Mouse (Mus musculus): ENCODE data around the gene Rgs6.

Gene Rgs6

DNA sequence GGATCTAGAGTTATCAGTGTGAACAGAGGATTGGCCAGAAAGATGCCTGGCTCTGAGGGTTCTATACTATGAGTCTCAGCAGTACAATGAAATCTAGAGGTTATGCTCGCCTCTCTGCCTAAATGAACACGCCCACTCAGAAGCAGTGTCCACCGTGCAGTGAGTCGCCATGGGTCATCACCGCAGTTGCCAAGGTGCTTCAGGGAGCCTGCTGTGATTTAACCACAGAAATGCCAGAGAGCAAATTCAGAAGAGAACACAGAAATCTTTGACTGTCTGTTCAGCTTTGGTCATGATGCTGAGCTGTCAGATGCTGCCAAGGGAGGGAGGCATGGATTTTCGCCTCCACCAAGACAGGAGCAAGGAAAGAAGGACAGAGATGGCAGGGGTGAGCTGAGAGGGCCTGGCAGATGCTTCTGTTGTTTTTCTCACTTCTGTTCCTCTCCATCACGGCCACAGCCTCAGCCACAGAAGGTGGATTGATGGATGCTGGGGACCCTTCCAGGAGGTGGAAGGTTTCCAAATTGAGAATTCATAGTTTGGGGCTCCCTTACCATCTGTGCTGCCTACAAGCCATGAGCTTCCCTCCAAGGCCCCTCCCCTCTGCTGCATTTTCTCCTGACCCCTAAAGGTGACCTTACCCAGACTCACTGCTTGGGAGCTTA is 445.2 kb downstream of the Rgs6 start:
- in situ Hi-C loops (cut with MboI, MseI): no loop called here

DNA sequence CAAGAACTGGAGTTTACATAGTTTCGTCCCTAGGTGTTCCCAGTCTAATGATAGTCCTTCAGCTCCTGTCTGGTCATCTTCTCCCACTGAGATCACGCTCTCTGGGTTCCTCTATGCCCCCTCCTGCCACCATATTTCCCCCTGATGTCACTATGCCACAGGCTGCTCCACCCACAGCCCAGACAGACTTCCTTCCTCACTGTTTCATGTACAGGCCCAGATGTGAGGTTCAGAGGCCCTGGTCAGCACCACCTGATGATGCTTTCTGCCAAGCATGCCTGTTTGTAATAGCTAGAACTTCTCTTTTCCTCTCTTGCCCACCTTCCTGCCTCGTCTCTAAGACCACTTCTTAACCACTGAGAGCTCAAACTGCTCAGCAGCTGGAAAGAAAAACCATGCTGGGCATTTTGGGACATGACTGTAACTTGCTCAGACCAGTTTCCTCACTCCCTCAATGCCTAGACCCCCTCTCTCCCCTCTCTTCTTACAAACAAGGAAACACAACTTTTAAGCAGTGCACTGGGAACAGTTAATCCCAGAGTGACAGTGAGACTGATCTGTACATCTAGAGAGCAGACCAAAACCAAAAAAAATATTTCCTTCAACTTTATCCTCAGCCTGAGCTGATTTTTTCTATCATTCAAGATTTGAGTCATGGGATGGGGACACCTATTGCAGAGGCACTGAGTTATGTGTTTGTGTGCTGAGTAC is 446.9 kb downstream of the Rgs6 start:
- in situ Hi-C loops (cut with MboI, MseI): no loop called here

DNA sequence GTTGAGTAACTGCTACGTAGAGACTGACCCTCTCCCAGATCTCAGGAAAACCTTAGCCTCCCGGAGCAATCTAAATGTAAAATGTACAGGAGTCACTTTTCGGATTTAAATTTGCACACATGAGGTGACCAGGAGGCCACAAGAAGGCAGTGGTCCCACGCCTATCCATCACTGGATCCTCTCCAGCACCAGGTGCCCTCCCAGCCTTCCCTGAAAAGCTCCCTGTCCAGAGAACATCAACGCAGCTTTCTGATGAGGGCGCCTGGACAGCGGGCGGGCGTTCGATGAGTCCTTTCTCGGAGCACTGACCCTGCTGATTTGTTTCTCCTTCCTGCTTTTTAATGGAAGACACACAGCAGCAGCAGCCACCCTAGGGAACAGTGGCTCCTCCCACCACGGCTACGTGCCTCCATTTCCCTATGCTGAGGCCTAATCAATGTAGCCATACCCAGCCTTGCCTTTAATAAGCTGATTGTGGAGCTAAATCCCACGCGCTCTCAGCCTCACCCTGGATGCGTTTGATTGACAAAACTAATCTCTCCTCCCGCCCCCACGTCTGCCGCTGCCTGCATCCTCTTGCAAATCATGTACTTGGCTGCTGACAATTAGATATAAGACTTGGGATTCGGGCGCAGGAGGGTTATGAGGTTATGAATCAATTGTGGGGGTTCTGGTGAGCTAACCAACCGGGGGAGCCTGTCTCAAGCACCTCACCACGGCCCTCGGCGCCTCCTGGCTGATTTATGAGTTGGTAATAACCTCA is 449.9 kb downstream of the Rgs6 start:
- in situ Hi-C loops (cut with MboI, MseI): no loop called here

DNA sequence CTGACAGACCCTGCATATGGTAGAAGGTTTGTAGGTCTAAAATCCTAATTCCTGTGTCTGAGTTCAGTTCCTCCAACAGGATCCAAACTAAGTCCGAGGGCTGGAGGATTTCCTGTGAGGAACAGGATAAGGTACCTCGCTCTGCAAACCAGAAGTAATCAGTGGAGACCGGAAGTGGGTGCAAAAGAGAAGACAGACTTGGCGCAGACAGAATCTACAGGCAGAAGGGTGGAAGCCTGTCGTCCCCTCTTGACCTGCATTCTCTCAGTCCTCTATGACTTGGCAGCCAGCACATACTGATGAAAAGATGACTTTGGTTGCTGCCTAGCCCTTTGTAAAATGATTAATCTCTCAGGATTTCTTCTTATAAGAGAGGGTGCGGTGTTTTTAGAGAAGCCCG is 450.7 kb downstream of the Rgs6 start:
- in situ Hi-C loops (cut with MboI, MseI): no loop called here

DNA sequence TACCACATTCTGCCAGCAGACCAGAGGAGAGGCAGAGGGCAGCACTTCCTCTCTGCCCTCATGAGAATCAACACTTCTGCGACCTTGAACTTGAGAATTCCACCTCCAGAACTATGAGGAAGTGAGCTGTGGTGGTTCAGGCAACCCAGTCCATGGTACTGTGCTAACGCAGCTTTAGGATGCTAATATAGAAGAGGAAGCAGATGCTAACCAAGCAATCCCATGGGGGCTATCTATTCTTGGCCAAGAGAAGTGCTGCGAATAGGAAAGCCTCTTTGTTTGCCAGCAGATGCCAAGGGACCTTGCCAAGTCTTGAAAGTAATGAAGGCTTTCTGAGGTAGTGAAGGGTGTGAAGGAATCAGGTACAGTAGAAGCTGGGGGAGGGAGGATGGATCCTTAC is 451.8 kb downstream of the Rgs6 start:
- in situ Hi-C loops (cut with MboI, MseI): no loop called here

DNA sequence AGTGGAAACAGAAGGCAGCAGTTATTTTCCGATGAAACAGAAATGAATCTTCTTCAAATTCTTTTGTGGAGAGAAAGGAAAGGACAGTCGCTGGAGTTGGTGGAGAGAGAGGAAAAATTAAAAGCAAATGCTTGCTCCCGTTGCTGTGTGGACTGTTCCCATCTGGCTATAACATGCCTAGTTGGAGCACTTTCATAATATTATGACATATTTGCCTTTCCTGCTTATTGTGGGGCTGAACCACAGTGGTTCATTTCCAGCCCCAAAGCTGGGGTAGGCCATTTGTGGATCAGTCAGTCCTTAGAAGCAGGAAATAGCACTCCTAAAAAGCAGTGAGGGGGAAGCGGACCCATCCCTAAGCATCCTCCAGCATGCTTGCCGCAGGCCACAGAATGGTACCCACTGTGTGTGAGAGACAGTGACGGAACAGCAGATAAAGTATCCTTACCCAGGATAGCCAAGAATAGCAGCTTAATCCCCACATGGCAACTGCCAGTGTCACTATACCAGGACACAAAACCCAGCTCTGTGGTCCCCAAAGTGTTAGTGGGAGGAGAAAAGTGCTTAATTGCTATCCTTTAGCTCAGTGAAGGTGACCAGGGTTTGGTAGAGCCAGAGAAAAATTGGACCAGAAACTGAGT is 456.0 kb downstream of the Rgs6 start:
- in situ Hi-C loops (cut with MboI, MseI): no loop called here

DNA sequence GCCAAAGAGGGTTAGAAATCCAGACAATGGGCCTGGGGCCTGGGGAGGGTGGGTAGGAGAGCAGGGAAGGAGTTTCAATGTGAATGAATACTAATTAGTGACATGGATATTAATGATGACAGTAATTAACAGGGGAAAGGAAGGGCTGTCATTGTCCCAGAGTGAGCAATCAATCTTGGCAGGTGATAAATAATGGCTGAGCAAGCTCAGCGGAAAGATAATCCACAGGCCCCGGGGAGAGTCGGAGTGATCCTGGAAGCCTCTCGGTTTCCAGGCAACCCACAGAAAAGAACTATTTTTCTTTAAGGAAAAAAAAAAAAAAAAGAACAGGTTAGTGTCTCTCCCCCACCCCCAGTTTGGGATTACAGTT is 456.5 kb downstream of the Rgs6 start:
- in situ Hi-C loops (cut with MboI, MseI): no loop called here

DNA sequence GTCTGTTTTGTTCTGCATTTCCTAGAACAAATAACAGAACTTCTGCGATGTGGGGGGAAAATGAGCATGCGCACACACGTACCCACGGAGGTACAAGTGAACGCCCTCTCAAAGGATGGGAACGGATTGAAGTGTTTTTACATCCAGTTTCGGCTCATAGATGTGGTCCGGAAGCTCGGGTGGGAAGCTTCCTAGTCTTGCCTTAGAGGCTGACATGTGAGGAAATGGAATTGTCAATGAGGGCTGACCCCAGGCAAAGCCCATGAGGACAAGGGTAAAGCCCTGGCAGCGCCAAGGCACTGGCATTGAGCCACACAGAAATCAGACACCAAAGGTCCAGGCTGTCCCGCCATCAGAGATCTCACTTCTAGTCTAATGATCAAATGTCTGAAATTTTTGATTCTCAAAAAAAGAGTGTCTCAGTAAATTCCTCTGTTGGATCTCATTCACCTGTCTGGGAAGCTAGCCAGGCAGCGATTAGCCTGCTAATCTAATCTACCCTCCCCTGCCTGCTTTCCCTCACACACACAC is 457.0 kb downstream of the Rgs6 start:
- in situ Hi-C loops (cut with MboI, MseI): no loop called here

DNA sequence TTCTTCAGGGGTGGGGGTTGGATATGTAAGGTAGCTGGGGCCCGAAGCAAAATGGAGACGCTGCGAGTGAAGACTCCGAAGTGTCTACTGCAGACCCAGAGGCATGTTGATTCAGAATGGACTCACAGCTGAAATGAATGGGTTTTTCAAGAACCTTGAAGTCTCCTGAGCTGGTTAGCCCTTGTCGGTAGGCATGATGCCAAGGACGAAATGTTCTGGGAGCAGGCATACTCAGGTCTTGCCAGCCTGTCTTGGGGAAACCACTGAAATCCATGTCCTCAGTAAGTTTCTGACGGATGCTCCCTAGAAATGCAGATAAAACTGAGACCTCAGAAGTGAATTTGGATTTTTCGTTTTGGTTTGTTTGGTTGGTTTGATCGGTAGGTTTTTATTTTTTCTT is 458.6 kb downstream of the Rgs6 start:
- in situ Hi-C loops (cut with MboI, MseI): no loop called here

DNA sequence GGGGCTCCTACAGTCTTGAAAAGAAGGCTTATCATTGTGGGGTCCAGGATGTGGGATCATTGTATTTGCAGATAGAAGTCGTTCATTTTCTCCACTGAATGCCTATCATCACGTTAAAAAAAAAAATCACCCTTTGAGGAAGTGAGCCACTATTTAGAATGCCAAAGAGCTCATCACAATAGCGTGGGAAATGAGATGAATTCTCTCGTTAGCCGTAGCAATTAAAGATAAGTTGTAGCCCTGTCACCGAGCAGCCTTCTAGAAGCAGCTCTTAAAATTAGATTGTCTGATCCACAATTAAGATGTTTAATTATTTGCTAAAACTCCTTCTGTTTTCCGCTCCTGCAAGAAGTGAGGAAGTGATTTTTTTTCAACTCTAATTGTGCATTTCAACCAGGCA is 459.6 kb downstream of the Rgs6 start:
- in situ Hi-C loops (cut with MboI, MseI): no loop called here

DNA sequence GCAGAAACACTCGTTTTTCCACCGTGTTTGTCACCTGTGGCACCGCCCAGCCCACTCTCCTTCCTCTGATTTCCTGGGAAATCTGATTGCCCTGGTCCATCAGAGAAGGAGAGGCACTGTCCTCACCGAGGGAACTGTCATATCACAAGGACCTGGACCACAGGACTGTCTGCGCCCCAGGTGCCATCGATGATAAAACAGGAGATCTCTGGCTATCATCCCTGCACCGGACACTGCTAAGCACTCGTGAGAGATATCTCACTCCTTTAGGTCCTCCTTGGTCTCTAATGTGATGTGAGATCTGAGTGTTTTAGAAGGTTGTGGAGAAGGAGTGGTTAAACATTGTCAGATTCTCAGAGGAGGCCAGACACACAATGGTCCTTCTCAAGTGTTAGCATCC is 462.4 kb downstream of the Rgs6 start:
- in situ Hi-C loops (cut with MboI, MseI): no loop called here

DNA sequence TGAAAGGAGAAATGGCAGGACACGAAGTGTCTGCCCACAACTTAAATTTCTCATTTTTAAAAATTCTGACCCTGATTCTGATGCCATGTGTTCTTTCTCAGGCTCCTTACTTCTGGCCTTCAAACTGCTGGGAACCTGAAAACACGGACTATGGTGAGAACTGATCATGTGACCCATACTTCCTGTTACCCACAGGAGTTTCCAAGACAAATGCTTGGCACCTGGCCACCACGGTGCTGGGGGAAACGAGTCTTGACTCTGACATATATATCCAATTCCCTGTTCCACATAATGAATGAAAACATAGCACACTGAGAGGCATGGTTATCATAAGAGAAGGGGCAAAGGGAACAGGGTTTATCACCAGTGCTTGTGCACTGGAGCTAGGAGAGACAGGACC is 464.3 kb downstream of the Rgs6 start:
- in situ Hi-C loops (cut with MboI, MseI): no loop called here

DNA sequence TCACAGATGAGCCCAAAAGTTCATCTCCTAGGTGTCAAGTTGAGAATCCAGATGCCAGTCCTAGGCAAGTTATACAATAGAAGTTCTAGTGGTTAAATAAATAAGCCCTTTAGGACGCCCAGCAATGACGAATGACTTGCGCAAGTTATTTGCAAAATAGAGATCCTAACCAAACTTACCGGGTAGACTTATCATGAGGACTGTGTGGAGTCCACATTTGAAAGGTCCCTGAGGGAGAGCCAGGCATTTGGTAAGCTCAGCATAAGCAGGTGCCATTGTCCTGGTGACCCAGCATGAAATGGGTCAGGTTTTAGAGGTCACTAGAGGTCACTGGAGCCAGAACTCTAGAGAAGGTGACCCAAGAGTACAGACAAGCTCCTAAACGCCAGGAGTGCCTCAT is 467.6 kb downstream of the Rgs6 start:
- in situ Hi-C loops (cut with MboI, MseI): no loop called here

DNA sequence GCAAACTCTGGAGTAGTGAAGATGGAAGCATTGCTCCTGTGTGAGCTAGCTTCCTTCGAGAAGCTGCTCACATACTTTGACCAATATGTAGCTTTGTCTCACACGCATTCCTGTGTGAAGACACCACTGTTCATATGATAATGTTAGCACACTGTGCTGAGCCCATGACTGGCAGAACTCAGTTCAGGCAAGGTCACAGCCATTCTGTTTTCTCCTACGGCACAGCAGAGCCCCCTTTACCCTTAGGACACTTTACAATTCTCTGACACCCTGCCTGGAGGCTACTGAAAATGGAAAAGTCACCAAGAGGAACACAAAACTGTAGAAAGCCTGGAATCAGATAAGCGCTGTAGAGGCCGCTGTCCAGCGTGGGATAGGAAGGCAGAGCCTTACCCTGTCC is 478.3 kb downstream of the Rgs6 start:
- in situ Hi-C loops (cut with MboI, MseI): no loop called here

DNA sequence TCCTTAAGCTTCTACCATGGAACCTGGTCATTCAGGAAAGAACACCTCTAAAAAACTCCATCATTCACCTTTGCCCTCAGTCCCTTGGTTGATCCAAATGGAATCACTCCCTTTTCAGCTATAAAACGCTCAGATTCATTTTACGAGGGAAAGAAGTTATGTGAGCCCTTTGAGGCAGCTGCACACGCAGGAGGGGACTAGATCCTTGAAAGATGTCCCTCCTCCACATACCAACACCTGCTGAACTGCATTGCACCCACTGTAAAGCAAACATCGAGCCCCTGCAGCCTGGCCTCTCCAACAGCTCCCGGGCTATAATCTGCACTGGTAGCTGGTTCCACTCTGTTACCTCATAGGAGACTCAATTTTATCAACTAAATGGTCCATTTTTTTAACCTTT is 482.8 kb downstream of the Rgs6 start:
- in situ Hi-C loops (cut with MboI, MseI): no loop called here

DNA sequence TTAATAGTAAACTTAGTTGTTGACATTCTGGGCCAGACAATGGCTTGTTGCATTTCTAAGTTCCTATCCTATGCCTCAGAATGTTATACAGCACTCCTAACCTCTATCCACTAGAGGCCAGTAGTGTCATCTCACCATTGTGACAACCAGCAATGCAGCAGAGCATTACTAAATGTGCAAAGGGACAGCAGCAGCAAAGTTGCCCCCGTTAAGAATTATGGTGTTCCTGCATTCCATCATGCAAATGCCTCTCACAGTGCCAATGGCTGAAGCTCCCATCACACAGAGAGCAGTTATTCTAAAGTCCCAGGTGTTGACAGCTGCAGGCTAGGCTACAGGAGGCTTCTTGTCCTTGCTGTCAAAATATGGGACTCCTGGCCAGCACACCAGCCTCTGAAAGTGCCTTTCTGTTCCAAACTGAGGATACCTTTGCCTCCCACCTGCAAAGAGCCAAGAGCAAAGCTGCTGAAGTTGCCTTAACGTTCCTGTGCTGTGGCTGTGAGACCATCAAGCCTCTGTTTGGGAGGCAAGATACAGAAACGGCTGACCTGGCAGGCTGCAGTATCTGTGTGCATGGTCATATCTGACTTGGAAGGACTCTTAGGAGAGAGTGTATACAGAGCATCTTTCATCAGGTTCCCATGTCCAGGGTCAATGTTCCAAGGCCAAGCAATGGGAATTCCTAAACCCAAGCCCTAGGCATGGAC is 484.2 kb downstream of the Rgs6 start:
- in situ Hi-C loops (cut with MboI, MseI): no loop called here

DNA sequence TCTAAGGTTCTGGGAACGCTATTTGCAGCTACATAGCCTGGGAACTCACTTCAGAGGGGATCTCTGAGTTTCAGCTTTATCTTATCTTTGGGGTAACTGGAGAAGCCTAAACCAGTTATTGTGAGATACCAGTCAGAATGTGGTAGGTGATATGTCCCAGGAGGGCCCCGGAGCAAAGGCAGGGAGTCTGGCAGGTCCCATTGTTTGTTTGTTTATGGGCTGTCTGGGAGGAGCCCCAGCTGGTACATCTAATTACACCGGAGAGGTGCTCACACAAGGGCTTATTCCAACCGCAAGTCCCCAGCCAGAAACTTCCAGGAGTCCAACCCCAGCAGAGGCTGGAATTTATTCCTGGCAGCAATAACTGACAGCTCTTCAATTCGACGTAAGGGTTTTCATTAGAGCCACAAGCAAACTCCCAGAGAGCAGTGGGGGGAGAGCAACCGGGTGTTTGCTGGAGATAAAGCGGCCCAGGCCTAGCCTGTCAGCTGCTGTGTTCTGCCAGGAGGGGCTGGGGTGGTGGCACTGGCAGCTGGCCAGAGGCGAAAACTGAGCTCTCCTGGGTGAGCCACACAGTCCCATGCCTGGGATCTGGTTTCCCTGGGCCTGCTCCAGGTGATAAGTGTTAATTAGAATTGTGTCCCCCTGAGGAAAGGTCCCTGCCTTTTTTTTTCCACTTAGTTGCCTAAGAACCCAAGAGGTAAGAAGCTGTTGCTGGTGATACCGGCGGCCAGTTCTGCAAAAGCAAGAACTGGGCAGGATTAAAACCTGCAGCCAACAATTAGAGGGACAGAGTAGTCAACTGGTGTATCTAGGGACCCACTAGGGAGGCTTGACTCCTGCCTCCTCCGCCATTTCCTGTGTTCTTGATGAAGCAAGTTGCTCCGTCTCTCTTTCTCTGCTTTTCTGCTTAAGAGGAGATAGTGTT is 485.1 kb downstream of the Rgs6 start:
- in situ Hi-C loops (cut with MboI, MseI): no loop called here

DNA sequence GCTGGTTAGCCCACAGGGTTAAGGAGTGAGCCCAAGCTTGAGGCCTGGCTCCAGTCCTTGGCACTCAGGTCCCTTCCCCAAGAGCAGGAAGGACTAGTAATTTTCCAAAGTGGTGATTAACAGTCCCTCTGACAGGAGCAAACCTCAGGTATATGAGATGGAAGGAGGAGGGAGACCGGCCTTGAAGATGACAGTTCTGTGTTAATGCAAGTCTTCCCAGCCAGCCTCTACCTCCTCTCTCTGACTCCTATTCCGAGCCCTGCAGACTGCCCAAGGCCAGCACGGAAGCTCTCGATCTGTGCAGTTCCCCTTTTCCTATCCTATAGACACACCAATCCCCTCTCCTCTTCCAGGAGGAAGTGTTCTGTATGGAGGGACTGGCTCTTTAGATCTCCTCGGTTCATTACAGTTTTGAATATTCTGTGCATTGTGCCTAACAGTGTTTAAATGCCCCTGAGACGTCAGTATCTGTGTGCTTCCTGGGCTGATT is 485.8 kb downstream of the Rgs6 start:
- in situ Hi-C loops (cut with MboI, MseI): no loop called here

DNA sequence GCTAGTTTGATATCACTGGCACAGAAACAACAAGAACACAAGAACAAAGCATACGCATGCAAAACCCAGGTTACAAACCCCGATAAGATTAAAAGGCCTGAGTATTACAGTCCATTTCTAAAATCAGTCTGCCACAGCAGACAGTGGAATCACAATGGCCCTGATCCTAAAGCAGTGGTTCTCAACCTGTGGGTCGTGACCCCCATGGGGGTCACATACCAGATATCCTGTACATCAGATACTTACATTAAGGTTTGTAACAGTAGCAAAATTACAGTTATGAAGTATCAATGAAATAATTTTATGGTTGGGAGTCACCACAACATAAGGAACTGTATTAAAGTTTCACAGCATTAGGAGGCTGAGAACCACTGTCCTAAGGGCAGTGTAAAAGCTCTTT is 488.1 kb downstream of the Rgs6 start:
- in situ Hi-C loops (cut with MboI, MseI): no loop called here

DNA sequence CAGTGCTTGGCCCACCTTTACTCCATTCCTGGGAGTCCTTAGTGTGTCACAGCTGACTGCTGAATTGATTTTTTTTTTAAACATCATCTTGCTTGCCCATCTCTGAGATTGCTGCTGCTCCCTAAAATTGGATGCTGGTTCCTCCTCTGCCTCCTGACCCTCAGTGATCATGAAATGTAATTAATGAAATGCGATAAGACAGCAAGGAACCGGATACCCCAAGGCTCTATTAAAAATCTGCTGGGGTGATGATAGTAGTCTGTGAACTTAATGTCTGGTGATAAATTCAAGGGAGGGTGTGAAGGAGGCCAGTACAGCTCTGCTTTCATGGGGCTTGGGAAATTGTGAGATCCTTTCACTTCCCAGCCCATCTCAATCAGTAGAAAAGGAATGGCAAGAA is 489.4 kb downstream of the Rgs6 start:
- in situ Hi-C loops (cut with MboI, MseI): no loop called here

Data from T-helper 1 cell (primary cell).